Mouse (Mus musculus): ENCODE measurements at regions not wholly inside any gene's neighbourhood (a gene's known extent, or its start where the extent isn't known, plus 50 kb on each side); places are given as distances from the start of the nearest gene placed in this dataset.

DNA sequence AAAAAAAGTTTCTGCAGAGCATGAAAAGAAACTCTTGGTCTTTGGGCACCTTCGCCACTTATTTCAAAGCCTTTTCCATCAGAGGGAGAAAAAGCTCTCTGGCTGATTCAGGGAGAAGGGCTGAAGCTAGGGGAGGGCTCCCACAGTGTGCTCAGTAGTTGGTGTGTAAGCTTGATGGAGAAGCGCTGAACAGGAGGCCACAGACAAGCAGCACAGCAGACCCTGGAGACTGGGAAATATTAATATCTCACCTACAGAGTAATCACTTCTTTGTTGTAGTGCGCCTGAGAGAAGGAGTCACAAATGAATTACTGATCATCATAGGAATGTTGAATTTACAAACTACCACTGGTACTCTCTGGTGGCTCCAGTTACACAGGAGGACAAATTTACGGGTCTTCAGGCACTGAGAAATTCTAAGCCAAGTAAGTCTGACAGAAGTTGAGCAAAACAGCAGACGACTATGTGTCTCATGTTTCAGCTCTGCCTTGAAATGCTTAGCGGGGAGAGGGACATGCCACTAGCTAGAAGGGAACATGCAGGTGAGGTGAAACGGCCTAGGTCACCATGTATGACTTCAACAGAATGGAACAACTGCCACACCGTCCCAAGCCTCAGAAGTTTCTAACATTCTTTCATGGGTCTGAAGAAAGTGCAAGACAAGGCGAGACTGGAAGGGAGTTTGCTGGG is 350.9 kb upstream of the Map3k7 start:
- no peak for DNase-seq (ENCODE audit: low spot score in 2 of 2)

DNA sequence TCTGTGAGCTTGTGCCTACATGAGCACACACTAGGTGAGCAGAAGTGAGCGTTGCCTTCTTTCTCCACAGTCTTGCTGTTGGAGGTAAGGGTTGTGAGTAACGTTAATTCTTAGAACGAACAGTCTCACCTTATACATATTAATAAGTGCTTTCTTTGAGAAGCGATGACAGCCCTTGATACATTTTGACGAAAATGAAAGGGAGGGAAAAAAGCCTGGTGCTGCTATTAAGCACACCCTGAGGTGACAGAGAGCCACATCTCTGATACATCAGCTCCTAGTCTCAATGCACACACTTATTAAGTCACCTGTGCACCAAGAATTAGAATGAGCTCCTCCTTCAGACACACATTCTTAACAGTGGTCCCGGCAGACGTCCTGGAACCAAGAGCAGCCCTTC is 346.3 kb upstream of the Map3k7 start:
- no peak for DNase-seq (ENCODE audit: low spot score in 2 of 2)

DNA sequence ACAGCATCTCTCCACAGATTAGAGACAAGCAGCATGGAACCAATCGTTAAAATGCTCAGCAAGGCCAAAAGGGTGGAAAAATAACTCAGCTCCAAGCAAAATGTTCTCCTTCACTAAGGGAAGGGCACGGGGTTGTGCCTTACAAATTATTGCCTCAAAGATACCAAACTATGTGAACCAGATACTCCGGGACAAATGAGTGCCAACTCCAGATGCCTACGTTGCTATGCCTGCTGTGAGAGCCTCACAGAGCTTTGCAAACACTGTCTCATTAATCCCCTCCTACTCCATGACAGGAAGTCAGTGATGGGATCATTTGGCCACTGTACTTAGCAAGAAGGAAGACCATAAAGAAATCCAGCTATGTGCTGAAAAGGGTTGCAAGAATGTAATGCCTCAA is 345.9 kb upstream of the Map3k7 start:
- DNase-seq (ENCODE audit: low spot score in 2 of 2), result no peak

DNA sequence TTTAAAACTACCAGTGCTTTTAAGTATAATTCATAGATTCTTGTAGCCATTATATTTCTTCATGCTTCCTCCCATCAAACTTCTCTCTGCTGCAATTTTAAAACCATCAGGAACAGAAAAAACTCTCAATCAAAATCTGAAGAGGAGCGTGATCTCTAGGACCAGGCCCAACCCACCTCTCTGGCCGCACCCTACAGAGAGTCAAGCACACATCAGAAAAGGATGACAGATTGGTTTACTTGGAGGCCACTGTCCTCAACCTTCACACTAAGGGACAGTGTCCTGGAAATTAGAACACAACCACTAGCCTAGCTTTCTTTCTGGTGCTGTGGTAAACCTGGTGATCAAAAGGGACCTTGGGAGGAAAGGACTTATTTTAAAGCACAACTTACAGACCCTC is 342.7 kb upstream of the Map3k7 start:
- DNase-seq (ENCODE audit: low spot score in 2 of 2), result no peak

DNA sequence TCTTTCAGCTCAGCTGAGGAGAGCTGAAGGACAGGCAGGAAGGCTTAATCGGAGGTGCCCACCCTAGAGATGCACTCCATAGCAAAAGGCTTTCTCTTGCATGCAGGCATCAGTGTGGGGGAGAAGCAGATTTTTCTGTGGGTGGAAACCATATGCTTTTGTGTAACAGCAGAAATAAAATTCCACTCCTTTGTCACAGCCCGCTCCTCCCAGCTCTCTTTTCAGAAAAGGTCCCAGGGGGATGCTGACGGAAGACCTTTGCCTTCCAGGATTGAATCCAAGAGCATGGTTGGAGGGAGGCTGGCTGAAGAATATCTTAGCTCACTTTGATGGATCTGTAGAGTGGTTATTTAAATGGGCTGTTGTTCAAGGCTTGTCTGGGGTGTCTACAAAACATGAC is 336.8 kb upstream of the Map3k7 start:
- DNase-seq (ENCODE audit: low spot score in 2 of 2), result no peak

DNA sequence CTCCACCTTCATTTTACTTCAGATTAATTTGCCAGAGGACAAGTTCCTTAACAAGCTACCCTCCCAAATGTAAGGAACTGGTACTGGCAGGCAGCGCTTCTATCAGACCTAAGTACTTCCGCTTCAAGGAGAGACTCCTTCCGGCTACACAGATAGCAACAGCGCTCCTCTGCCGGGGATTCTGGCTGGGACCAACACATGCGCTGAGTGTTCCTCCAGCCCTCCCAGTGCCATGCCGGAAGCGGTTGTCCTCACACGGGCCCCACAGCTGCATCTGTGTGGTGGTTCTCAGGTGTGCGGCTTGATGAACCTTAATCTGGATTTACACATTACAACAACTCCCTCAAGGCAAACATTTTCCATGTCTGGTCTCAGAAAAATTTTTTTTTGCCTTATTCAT is 336.1 kb upstream of the Map3k7 start:
- peak in 1 of 2 experiments; percentile 10 for DNase-seq (ENCODE audit: low spot score in 2 of 2)

- DNase-seq (ENCODE audit: low spot score in 2 of 2), result no peak
Observed at GRCm38 (mm10) chr4:31638564-31638963, 325.3 kb upstream of the Map3k7 start.

GRCm38 (mm10) chr4:31642161-31642560 is 321.7 kb upstream of the Map3k7 start:
- DNase-seq (ENCODE audit: low spot score in 2 of 2), result peak; percentile 18 to 31

GRCm38 (mm10) chr4:31642593-31643290 is 321.2 kb upstream of the Map3k7 start:
- DNase-seq (ENCODE audit: low spot score in 2 of 2), result no peak

DNA sequence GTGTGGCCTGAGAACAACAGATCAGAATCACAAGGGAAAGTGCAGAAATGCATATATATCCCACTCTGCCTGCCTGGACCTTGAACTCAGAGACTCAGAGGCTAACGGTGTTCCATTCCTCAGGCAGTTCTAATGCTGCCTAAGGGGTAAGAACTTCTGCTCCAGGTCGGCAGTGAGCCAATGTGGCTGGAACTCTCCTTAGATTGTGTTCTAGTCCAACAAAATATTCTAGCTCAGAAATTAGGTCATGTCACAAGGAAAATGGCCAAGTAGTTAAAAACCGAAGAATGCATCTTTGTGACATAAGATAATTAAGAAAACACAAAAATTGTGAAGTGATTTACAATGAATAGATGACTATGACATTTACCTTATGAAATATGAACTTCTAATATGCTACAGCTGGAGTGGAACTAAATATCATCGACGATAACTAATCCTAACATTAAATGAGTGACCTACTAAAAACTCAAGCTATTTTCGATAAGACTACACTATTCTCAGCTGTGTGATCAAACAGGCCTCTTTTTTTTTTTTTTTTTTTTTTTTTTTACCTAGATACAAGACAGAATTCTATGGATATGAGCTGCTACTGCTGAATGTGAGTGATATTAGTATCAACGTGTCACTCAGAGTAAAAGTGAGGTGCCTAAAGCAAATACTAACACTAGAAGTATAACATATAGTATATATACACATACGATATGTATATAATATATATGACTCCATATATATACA is 315.1 kb upstream of the Map3k7 start:
- no peak for DNase-seq (ENCODE audit: low spot score in 2 of 2)

- DNase-seq (ENCODE audit: low spot score in 2 of 2), result no peak
Observed at GRCm38 (mm10) chr4:31655364-31656106, 308.4 kb upstream of the Map3k7 start.

GRCm38 (mm10) chr4:31656111-31656510 is 307.8 kb upstream of the Map3k7 start:
- no peak for DNase-seq (ENCODE audit: low spot score in 2 of 2)

- no peak for DNase-seq (ENCODE audit: low spot score in 2 of 2)
Observed at GRCm38 (mm10) chr4:31658820-31659219, 305.1 kb upstream of the Map3k7 start.

DNA sequence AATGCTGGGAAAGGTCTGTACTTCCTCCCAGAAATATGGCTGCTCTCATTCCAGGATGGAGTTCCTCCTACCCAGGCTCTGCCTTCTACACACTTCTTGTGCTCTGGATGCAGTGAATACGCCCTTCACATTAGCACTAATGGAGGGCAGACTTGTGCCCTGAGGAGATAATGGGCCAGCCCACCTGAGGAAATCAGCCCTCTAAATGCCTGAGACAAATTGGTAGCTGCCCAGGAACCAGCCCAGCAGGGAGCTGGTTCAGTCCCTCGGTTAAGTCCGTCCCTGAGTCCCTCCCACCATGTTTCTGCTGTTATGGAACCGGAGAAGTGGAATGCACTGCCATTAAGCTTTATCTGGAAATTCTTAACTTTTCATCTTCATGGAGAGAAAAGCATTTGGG is 303.0 kb upstream of the Map3k7 start:
- DNase-seq (ENCODE audit: low spot score in 2 of 2), result no peak

- no peak for DNase-seq (ENCODE audit: low spot score in 2 of 2)
Observed at GRCm38 (mm10) chr4:31671530-31672170, 292.2 kb upstream of the Map3k7 start.

DNA sequence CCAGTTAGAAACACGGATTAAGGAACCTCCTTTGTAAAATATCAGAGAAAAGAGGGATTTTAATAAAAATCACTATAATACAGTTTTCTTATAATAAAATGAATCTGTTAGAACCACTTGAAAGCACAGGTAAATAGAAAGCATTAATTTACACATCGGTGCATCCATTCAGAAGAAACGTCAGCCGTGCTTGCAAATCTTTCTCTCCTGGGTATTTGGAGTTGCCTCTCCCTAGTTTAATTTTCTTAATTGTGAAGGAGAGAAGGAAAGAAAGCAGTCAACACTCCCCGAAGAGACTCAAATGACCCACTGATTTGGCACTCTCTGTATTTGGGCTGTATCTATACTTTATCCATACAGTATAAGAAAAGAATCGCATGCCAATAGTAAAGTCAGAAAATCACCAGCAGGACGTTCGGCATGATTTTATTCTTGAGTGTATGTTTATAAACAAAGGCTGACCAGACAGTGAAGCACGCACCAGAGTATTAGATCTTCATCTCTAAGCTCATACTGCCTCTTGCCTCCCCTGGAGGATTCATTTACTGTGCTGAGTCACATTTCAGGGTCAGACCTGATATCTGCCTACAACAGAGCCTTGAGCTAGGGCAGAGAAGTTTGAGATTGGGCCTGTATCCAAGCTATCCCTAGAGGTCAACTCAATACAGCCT is 291.6 kb upstream of the Map3k7 start:
- DNase-seq (ENCODE audit: low spot score in 2 of 2), result no peak

GRCm38 (mm10) chr4:31672842-31673171 is 291.1 kb upstream of the Map3k7 start:
- DNase-seq (ENCODE audit: low spot score in 2 of 2), result no peak

DNA sequence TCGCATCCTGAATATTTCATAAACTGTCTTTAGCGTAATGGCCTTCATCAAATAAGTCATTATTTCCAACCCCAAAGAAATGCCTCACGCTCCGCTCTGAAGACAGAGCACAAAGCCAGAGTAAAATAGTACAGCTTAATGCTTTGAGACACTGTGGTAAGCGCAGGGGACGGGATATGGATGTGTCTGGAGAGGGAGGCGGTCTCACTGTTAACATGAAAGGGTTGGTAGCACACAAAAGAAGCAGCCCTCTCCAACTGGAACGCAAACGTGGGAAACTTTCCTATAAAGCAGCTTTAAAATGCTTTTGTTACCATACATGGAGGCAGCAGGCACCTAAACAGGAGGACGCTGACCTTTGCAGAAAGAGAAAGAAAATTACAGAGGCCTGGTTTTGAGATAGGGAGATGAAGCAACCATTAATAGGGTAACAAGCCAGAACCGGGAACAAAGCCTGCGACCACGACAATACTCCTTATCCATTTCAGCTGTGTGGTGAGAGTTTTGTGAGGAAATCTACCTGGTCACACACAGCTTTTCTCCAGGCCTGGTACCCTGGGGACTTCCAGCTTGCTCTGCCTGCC is 284.8 kb upstream of the Map3k7 start:
- no peak for DNase-seq (ENCODE audit: low spot score in 2 of 2)

- no peak for DNase-seq (ENCODE audit: low spot score in 2 of 2)
Observed at GRCm38 (mm10) chr4:31680958-31681357, 282.9 kb upstream of the Map3k7 start.

DNA sequence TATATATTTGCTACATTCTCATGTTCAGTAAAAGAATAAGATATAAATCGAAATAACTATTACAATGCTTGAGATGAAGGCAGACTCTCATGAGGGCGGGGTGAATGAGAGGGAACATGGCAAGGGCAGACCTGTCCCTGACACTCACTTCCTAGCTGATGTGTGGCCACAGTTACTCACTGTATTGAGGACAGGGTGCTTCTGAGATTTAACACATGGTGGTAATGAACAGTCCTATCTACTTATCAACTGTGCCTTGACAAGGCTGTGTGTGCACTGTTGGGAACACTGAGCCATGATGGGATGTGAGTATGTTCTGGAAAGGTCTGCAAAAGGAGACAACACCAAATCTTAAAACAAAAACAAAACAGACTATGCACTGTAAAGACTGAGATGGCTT is 274.8 kb upstream of the Map3k7 start:
- no peak for DNase-seq (ENCODE audit: low spot score in 2 of 2)
